9 mouse cellular contexts compared by ENCODE assay signal in the genomic region with DNA sequence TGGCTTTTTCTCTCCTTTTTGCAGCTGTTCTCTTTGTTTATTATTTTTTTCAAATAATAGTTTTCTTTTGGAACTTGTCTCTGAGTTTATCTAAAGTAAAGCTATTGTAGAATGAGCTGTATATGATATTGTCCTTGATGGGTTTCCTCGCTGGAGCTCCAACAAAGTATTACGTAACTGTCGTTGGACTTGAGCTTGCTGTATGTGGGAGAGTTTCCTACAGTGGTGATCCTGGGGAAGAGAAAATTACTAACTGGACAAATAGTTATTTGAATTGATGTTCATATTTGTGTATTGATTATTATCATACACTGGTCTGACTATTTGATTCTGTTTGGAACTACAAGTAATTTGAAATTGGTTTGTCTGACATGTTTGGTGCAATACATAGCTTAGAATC. TPM values are rescaled to one million over a fixed set of nuclear protein-coding genes. Genes with fewer than 3 reads are reported as not detected.
A peak's percentile ranks its signal among the peaks of the same experiment; 100 is the strongest.
DNase-seq lines count a peak whose midpoint lies in the region; ATAC-seq and TF ChIP-seq lines count a peak whose summit lies in the region.
"Had no signal": no experiment of that assay in that cellular context is flagged by ENCODE, and none has a peak within 500 bp of the region (broad histone marks: within the 10 kb centered on the region; RNA-seq: fewer than 3 reads in every experiment).

No protein-coding gene starts in this region.

- peak overlapping the region; percentile 94 for H3K4me3 ChIP-seq in layer of hippocampus, adult 2 months
- peak overlapping the region; percentile 96 for H3K4me3 ChIP-seq in embryonic facial prominence, embryonic 11.5 days (ENCODE audit: low read depth, low read length)
- peak overlapping the region; percentile 82 for H3K4me3 ChIP-seq in intestine, embryonic 14.5 days (ENCODE audit: low read depth, low read length)
- H3K4me3 ChIP-seq in midbrain, postnatal 0 days (ENCODE audit: low read depth, low read length), result peak overlapping the region; percentile 98

- no peaks in the 10 kb centered on the region for H3K27me3 ChIP-seq in embryonic facial prominence, embryonic 11.5 days (ENCODE audit: control insufficient read depth, insufficient read depth, low read length)
- no peaks in the 10 kb centered on the region for H3K27me3 ChIP-seq in intestine, embryonic 14.5 days (replicated peaks; ENCODE audit: control insufficient read depth, insufficient read depth, low read length)
- no peaks in the 10 kb centered on the region for H3K27me3 ChIP-seq in midbrain, postnatal 0 days (ENCODE audit: insufficient read depth, low read length)

- peak overlapping the region; percentile 51 for H3K4me2 ChIP-seq in embryonic facial prominence, embryonic 11.5 days (ENCODE audit: low read depth, low read length)
- H3K4me2 ChIP-seq in intestine, embryonic 14.5 days (ENCODE audit: low read length), result peak overlapping the region; percentile 59
- H3K4me2 ChIP-seq in midbrain, postnatal 0 days (ENCODE audit: low read depth, low read length, poor library complexity, severe bottlenecking), result peak overlapping the region; percentile 72

- no peaks in the 10 kb centered on the region for H3K4me1 ChIP-seq in embryonic facial prominence, embryonic 11.5 days (ENCODE audit: control insufficient read depth, insufficient read depth, low read length)
- peaks cover 32% of the 10 kb centered on the region for H3K4me1 ChIP-seq in intestine, embryonic 14.5 days (replicated peaks; ENCODE audit: control insufficient read depth, insufficient read depth, low read length)
- H3K4me1 ChIP-seq in midbrain, postnatal 0 days (ENCODE audit: insufficient read depth, low read length), result peaks cover 23% of the 10 kb centered on the region

- no peak overlapping the region for H3K9ac ChIP-seq in embryonic facial prominence, embryonic 11.5 days (replicated peaks; ENCODE audit: low read length)
- H3K9ac ChIP-seq in intestine, embryonic 14.5 days (ENCODE audit: low read length), result peak overlapping the region; percentile 76
- 0 out of 2 replicates have a peak overlapping the region, but pooled peaks have one; percentile 96 for H3K9ac ChIP-seq in midbrain, postnatal 0 days (replicated peaks; ENCODE audit: low read length, poor library complexity, severe bottlenecking)

- peak overlapping the region; percentile 95 for H3K27ac ChIP-seq in layer of hippocampus, adult 2 months
- H3K27ac ChIP-seq in embryonic facial prominence, embryonic 11.5 days (replicated peaks; ENCODE audit: low read depth, low read length), result no peak overlapping the region
- H3K27ac ChIP-seq in intestine, embryonic 14.5 days (ENCODE audit: low read depth), result no peak overlapping the region
- no peak overlapping the region for H3K27ac ChIP-seq in midbrain, postnatal 0 days (ENCODE audit: low read depth, low read length)

- no peak for DNase-seq in layer of hippocampus, adult 2 months (ENCODE audit: low spot score in 2 of 2)
- DNase-seq in layer of hippocampus, postnatal 14 days (ENCODE audit: low spot score in 2 of 2), result no peak
- DNase-seq in embryonic facial prominence, embryonic 11.5 days (ENCODE audit: low spot score), result no peak
- DNase-seq in intestine, embryonic 14.5 days (ENCODE audit: low spot score), result no peak
- no peak for DNase-seq in midbrain, postnatal 0 days (ENCODE audit: low spot score)
- no peak for DNase-seq in T-cell, adult 2 months (ENCODE audit: low spot score)
- no peak for DNase-seq in thymus, postnatal 25 days
- DNase-seq in B cell, adult 2 months, result no peak
- DNase-seq: right cerebral cortex, postnatal 4 days had no signal

- H3K9me3 ChIP-seq in embryonic facial prominence, embryonic 11.5 days (replicated peaks; ENCODE audit: control insufficient read depth, low read length), result no peaks in the 10 kb centered on the region
- H3K9me3 ChIP-seq in intestine, embryonic 14.5 days (ENCODE audit: control insufficient read depth, low read length), result no peaks in the 10 kb centered on the region
- no peaks in the 10 kb centered on the region for H3K9me3 ChIP-seq in midbrain, postnatal 0 days (ENCODE audit: low read length)

- no peak for ATAC-seq in embryonic facial prominence, embryonic 11.5 days (replicated peaks; ENCODE audit: insufficient number of reproducible peaks, low FRiP score, low TSS enrichment, low read depth)
- ATAC-seq in intestine, embryonic 14.5 days (replicated peaks; ENCODE audit: low FRiP score, low TSS enrichment, low read depth), result no peak
- no peak for ATAC-seq in midbrain, postnatal 0 days (ENCODE audit: low FRiP score)

- H3K36me3 ChIP-seq in embryonic facial prominence, embryonic 11.5 days (replicated peaks; ENCODE audit: control insufficient read depth, insufficient read depth, low read depth, low read length), result peaks cover 3% of the 10 kb centered on the region; the same call in 1 of the 2 replicates
- peaks cover 15% of the 10 kb centered on the region for H3K36me3 ChIP-seq in intestine, embryonic 14.5 days (ENCODE audit: control insufficient read depth, insufficient read depth, low read length)
- peaks cover 8% of the 10 kb centered on the region for H3K36me3 ChIP-seq in midbrain, postnatal 0 days (ENCODE audit: insufficient read depth, low read length)

- 28% methylated on average over 3 of the region's 3 CpGs for WGBS in embryonic facial prominence, embryonic 11.5 days
- WGBS in intestine, embryonic 14.5 days, result 3% methylated on average over 3 of the region's 3 CpGs
- WGBS in midbrain, postnatal 0 days, result 10% methylated on average over 3 of the region's 3 CpGs

- no peak for TF ChIP-seq CTCF in layer of hippocampus, adult 2 months (conservative IDR thresholded peaks at IDR 0.05)
- TF ChIP-seq CTCF in midbrain, postnatal 0 days (IDR thresholded peaks at IDR 0.05), result no peak

RNA-seq across cellular contexts. Expression of gene Wdr82, which starts 1.8 kb away (rescaled TPM):
- total RNA-seq in layer of hippocampus, adult 2 months (2021), result 100 to 1,000 TPM; 134 TPM
- 100 to 1,000 TPM; 138 to 146 TPM for total RNA-seq in layer of hippocampus, postnatal 14 days (2021)
- polyA plus RNA-seq in embryonic facial prominence, embryonic 11.5 days (2014; fragmentation: Nextera tagmentation; extraction: Ambion mirVana), result 32.9 and 33.0 TPM in 2 replicates
- 22.9 and 23.8 TPM in 2 replicates for polyA plus RNA-seq in intestine, embryonic 14.5 days (2014; fragmentation: Nextera tagmentation; extraction: Ambion mirVana)
- total RNA-seq in midbrain, postnatal 0 days (2014; rRNA removed), result 245 and 261 TPM in 2 replicates
- polyA plus RNA-seq in midbrain, postnatal 0 days (2015; fragmentation: Nextera tagmentation; extraction: Ambion mirVana), result 30.6 and 31.7 TPM in 2 replicates

RNA-seq across cellular contexts. Expression of gene Glyctk, which starts 14.6 kb away (rescaled TPM):
- 1 to 10 TPM; 4.2 TPM for total RNA-seq in layer of hippocampus, adult 2 months (2021)
- 1 to 10 TPM; 3.2 to 6.0 TPM for total RNA-seq in layer of hippocampus, postnatal 14 days (2021)
- 2.2 and 2.3 TPM in 2 replicates for polyA plus RNA-seq in embryonic facial prominence, embryonic 11.5 days (2014; fragmentation: Nextera tagmentation; extraction: Ambion mirVana)
- 1.7 TPM in 2 replicates for polyA plus RNA-seq in intestine, embryonic 14.5 days (2014; fragmentation: Nextera tagmentation; extraction: Ambion mirVana)
- total RNA-seq in midbrain, postnatal 0 days (2014; rRNA removed), result 0.66 and 0.94 TPM in 2 replicates
- 0.75 and 0.90 TPM in 2 replicates for polyA plus RNA-seq in midbrain, postnatal 0 days (2015; fragmentation: Nextera tagmentation; extraction: Ambion mirVana)

RNA-seq across cellular contexts. Expression of gene Ppm1m, which starts 27.0 kb away (rescaled TPM):
- total RNA-seq in layer of hippocampus, adult 2 months (2021), result 10 to 100 TPM; 19.4 to 21.8 TPM
- total RNA-seq in layer of hippocampus, postnatal 14 days (2021), result 10 to 100 TPM; 15.4 to 15.8 TPM
- polyA plus RNA-seq in embryonic facial prominence, embryonic 11.5 days (2014; fragmentation: Nextera tagmentation; extraction: Ambion mirVana), result 25.8 and 29.1 TPM in 2 replicates
- polyA plus RNA-seq in intestine, embryonic 14.5 days (2014; fragmentation: Nextera tagmentation; extraction: Ambion mirVana), result 31.2 and 33.6 TPM in 2 replicates
- 16.2 and 27.7 TPM in 2 replicates for total RNA-seq in midbrain, postnatal 0 days (2014; rRNA removed)
- 18.5 and 21.3 TPM in 2 replicates for polyA plus RNA-seq in midbrain, postnatal 0 days (2015; fragmentation: Nextera tagmentation; extraction: Ambion mirVana)

RNA-seq across cellular contexts. Expression of gene Twf2, which starts 30.4 kb away (rescaled TPM):
- 10 to 100 TPM; 52.4 to 58.9 TPM for total RNA-seq in layer of hippocampus, adult 2 months (2021)
- 10 to 100 TPM; 49.2 to 49.7 TPM for total RNA-seq in layer of hippocampus, postnatal 14 days (2021)
- 66.5 and 75.5 TPM in 2 replicates for polyA plus RNA-seq in embryonic facial prominence, embryonic 11.5 days (2014; fragmentation: Nextera tagmentation; extraction: Ambion mirVana)
- 56.4 and 59.5 TPM in 2 replicates for polyA plus RNA-seq in intestine, embryonic 14.5 days (2014; fragmentation: Nextera tagmentation; extraction: Ambion mirVana)
- total RNA-seq in midbrain, postnatal 0 days (2014; rRNA removed), result 60.1 and 78.3 TPM in 2 replicates
- 41.6 and 47.4 TPM in 2 replicates for polyA plus RNA-seq in midbrain, postnatal 0 days (2015; fragmentation: Nextera tagmentation; extraction: Ambion mirVana)

RNA-seq across cellular contexts. Expression of gene Tlr9, which starts 49.9 kb away (rescaled TPM):
- 1 to 10 TPM; 1.4 to 1.5 TPM for total RNA-seq in layer of hippocampus, adult 2 months (2021)
- total RNA-seq in layer of hippocampus, postnatal 14 days (2021), result 1 to 10 TPM; 1.2 to 1.6 TPM
- polyA plus RNA-seq in embryonic facial prominence, embryonic 11.5 days (2014; fragmentation: Nextera tagmentation; extraction: Ambion mirVana), result not detected in 2 replicates
- 0.08 TPM in 1 of 2 replicates, not detected in the other for polyA plus RNA-seq in intestine, embryonic 14.5 days (2014; fragmentation: Nextera tagmentation; extraction: Ambion mirVana)
- 0.49 and 0.85 TPM in 2 replicates for total RNA-seq in midbrain, postnatal 0 days (2014; rRNA removed)
- 0.07 and 0.16 TPM in 2 replicates for polyA plus RNA-seq in midbrain, postnatal 0 days (2015; fragmentation: Nextera tagmentation; extraction: Ambion mirVana)
